Mouse (Mus musculus): ENCODE measurements around the gene Kiss1r.

The Kiss1r gene

GRCm38 (mm10) chr10:79897316-79898245 lies 19.2 kb upstream of the Kiss1r start:
- no peak for DNase-seq (ENCODE audit: low spot score)

DNA sequence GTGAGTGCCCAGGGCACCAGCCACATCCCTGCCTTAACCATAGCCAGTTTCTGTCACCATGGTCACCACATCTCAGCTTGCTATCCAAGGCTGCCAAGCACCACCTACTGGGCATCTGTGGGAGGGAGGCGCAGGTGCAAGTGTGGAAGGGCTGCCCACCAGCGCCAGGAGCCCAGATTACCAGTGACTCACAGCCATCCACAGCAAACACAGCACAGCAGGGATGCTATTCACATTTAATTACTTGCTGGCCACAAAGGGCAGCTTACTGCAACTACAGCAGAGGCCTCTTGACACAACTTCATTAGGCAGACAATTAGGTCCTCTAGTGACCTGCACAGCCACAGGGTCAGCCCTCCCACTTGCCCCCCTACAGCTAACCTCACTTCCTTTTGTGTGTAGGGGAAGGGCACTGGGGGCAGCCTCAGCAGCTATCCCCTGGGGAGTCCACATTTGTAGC lies 15.8 kb upstream of the Kiss1r start:
- peak; percentile 98 for DNase-seq (ENCODE audit: low spot score)

GRCm38 (mm10) chr10:79906712-79907111 lies 10.1 kb upstream of the Kiss1r start:
- DNase-seq (ENCODE audit: low spot score) = no peak

DNA sequence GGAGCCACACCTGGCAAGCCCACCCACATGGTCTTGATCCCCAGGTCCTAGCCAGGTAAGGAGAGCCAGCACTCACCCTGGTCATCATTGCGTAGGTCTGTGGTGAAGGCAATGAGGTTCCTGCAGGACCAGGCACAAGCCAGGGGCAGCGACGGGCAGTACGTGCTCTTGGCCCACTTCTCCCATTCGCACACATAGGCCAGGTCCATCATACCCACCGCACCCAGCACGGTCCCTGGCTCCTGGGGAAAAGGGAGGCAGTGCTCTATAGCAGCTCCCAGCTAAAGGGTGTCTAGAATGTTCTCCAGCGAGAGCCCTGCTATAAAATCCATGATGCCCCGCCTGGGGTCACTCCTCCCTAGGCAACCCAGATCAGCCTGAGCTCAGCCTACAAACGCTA lies 9.4 kb upstream of the Kiss1r start:
- DNase-seq (ENCODE audit: low spot score) = no peak

DNA sequence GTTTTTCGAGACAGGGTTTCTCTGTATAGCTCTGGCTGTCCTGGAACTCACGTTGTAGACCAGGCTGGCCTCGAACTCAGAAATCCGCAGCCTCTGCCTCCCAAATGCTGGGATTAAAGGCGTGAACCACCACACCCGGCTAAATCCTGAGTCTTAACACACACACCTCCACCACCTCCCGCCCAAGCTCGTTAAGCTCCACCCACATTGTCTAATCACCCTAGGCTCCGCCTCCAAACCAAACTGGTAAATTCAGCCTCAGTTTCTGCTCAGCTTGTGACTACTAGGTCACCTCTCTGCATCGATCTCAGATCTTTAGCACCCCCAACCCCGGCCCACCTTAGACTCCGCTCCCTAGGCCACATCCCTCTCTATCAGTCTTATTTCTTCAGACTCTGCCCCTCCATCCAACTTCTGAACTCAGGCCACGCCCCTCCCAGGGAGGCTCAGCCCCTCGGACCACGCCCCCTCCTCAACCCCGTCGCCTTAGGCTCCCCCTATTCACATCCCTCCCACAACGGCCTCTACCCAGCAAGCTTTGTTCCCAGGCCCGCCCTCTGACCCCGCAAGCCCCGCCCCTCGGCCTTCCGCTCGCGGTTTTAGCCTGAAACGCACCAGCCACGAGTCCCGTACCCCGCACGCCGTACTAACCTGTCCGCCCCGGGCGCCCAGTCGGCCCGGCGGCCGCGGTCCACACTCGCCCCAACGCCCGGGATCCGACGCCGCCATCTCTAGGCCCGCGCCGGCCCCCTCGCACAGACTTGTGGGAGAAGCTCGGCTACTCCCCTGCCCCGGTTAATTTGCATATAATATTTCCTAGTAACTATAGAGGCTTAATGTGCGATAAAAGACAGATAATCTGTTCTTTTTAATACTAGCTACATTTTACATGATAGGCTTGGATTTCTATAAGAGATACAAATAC lies 8.3 kb upstream of the Kiss1r start, which contains the start of gene Med16:
TSS of gene Med16 (minus strand) at position 757 of the 925 bp plus-strand sequence.
- DNase-seq (ENCODE audit: low spot score) = peak; percentile 98

DNA sequence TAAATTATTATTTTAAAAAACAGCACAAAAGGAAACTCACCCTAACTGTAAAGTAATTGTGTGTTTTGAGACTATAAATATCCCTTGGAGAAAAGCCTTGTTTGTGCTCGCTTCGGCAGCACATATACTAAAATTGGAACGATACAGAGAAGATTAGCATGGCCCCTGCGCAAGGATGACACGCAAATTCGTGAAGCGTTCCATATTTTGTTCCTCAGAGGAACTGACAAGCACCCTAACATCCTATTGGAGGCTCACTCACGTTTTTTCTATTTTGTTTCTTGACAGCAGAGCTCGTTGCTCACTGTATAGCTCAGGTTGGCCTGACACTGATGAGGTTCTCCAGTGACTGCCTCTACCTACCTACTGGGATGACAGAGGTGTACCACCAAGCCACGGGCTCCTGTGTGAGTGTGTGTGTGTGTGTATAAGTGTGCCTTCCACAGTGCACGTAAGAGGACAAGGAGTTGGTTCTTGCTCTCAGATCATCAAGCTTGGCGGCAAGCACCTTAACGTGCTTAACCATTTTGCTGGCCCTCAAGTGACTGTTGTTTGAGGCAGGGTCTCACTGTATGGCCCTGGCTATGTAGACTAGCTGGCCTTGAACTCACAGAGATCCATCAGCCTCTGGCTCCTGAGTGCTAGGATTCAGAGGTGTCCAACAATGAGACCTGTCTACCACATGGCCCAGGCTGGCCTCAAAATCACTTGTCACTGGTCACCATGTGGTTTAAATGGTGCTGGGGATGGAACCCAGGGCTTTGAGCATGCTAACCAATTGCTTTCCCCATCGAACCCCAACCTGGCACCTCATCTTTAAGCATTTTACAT lies 7.5 kb upstream of the Kiss1r start:
- DNase-seq (ENCODE audit: low spot score) = no peak

- DNase-seq (ENCODE audit: low spot score) = no peak
Measured at GRCm38 (mm10) chr10:79910556-79910955, 6.2 kb upstream of the Kiss1r start, which contains the start of gene Gm26602. Gene Gm26602, plus strand, starts transcription at chr10:79910856.

GRCm38 (mm10) chr10:79912412-79912811 lies 4.4 kb upstream of the Kiss1r start:
- DNase-seq (ENCODE audit: low spot score) = no peak

DNA sequence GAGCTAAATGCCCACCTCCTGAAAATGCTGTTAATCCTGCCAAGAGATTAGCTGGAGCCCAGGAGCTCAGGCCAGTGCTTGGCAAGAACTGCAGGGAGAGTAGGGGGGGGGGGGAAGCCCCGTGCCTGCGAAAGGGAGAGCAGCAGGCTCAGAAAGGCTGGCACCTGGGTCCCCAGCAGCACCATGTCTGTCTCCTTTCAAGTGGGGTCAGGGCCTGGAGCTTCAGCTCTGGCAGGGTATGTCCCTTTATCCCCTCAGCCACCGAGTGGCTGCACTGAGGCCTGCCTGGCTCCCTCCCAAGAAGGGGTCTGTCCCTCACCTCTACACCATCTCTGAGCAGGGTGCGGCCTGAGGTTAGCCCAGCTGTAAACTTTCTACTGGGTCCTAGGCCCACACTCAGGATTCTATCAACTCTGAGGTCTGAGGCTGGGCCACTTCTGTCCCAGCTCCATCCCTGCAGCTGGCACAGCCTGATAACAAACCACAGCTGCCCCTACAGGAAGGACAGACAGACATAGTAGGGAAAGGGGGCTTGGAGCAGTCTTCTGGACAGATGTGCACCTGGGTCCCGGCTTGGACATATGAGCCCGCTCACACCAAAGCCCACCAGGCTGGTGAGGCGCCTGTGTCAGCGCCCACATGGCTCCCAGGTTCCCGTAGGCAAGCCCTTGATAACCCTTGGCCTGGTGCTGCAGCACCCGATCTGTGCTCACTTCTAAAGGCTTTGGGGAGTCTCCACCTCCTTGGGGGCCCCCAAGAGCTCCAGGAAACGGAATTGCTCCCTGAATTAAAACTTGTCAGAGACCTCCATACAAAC lies 2.4 kb upstream of the Kiss1r start:
- peak; percentile 58 for DNase-seq (ENCODE audit: low spot score)

DNA sequence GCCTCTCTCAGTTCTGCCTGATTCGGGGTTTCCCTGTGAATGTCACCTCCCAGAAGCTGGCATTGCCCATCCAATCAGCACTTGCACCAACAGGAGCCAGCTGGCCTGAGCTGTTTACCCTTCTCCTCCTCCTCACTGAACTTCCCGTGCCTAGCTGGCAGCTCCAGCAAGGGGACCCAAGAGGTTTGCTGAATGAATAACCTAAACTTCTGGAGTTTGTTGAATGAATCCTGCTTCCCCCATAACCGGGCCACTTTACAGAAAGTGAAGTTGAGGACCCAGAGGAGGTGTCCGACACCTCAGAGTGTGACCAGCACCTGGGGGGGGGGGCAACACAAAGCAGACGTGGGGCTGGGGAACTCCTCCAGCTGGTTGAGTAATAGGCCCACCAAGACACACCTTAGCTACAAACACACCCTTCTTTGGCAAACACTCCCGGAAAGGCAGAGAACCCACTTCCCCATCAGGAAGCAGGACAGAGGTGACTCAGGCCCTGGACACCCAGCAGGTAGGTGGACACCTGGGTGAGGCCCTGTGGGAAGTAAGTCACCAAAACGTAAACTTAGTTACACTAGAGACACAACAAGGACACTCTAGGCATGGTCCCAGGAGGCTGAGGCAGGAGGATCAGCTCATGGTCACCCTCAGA lies 1.7 kb upstream of the Kiss1r start:
- no peak for DNase-seq (ENCODE audit: low spot score)

GRCm38 (mm10) chr10:79916081-79916480 lies 690 bp upstream of the Kiss1r start:
- no peak for DNase-seq (ENCODE audit: low spot score)

DNA sequence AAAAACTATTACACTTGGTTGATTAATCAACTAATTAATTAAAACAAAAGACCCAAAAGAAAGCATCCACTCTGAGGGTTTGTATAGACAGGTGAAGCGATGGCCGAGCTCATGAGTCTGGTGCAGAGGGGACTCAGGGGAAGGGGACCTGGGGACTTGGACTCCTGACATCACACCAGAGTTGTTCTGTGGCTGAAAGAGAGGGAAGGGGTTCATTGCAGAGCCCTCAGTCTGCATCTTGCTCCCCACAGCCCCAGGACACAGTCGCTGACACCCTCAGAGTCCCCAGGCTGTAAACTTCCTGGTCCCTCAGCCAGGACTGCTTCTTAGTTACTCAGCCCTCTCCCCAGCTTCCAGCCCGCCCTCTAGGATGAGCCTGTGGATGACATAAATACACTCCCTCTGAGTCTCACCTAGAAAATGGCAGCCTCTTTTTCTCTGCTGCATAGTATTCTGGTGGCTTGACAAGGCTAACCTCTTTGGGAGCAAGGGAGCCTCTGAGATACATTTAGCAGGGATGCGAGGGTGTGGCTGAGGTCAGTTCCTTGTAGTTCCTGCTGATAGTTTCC lies 845 bp downstream of the Kiss1r start:
- no peak for DNase-seq (ENCODE audit: low spot score)

- peak; percentile 85 for DNase-seq (ENCODE audit: low spot score)
Measured at GRCm38 (mm10) chr10:79918231-79919078, 1.7 kb downstream of the Kiss1r start.

DNA sequence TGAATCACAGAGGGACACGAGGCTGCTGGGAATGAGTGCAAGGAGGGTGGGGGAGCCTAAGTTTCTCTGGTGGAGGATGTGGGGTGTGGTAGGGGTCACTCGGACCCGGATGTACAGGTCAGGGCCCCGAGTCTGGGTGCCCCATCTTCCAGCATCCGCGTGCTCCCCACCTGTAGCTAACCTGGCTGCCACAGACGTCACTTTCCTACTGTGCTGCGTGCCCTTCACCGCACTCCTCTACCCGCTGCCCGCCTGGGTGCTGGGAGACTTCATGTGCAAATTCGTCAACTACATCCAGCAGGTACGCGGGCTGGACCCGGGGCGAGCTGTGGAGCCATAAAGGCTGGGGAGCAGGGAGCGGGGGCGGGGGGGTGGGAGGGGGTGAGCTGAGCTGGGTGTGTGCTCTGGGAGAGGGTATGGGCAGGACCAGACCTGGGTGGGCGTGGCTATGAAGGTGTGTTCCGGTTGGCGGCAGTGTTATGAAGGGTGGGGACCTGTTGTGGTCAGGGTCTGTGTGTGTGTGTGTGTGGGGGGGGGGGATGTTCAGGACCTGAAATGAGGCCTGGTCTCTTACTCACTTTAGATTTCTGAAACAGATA lies 2.6 kb downstream of the Kiss1r start:
- DNase-seq (ENCODE audit: low spot score) = peak; percentile 59

- no peak for DNase-seq (ENCODE audit: low spot score)
Measured at GRCm38 (mm10) chr10:79920056-79920890, 3.5 kb downstream of the Kiss1r start.

- DNase-seq (ENCODE audit: low spot score) = no peak
Measured at GRCm38 (mm10) chr10:79920958-79921535, 4.3 kb downstream of the Kiss1r start, which contains the start of gene R3hdm4. Gene R3hdm4, minus strand, starts transcription at chr10:79921208.

DNA sequence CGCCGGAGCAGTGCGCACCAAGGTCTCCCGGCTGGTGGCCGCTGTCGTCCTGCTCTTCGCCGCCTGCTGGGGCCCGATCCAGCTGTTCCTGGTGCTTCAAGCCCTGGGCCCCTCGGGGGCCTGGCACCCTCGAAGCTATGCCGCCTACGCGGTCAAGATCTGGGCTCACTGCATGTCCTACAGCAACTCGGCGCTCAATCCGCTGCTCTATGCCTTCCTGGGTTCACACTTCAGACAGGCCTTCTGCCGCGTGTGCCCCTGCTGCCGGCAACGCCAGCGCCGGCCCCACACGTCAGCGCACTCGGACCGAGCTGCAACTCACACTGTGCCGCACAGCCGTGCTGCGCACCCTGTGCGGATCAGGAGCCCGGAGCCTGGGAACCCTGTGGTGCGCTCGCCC lies 4.8 kb downstream of the Kiss1r start:
- no peak for DNase-seq (ENCODE audit: low spot score)

Measured in MN1 (cell line).